Mouse (Mus musculus) bone marrow, adult 2 months (tissue): ENCODE results near the gene Slc25a16.

ENCODE experiments used
- CTCF ChIP-seq: fragments of 200-500 bp; IDR thresholded peaks from 2 replicates; pipeline ENCODE4 v1.5.1; 2011; ENCODE audit warnings: low read length, control low read depth; ENCODE audit not compliant: control insufficient read depth, insufficient read depth
- POLR2A ChIP-seq: fragments of 200-500 bp; IDR thresholded peaks from 2 replicates; pipeline ENCODE4 v1.6.1; 2011; ENCODE audit warnings: low read depth, mild to moderate bottlenecking, control low read depth, low read length, borderline replicate concordance; ENCODE audit not compliant: control insufficient read depth

- no peak for TF ChIP-seq CTCF
- TF ChIP-seq POLR2A, result no peak
Measured at GRCm38 (mm10) chr10:62965796-62966195, 45.4 kb downstream of the Slc25a16 start.
